Mouse (Mus musculus): ENCODE measurements at regions not wholly inside any gene's neighbourhood (a gene's known extent, or its start where the extent isn't known, plus 50 kb on each side); places are given as distances from the start of the nearest gene placed in this dataset.

GRCm38 (mm10) chr12:16046643-16047042 lies 229.9 kb upstream of the Trib2 start:
- ATAC-seq = no peak

GRCm38 (mm10) chr12:16045791-16046494 lies 229.2 kb upstream of the Trib2 start:
- ATAC-seq (no peak), DNase-seq (ENCODE audit: low spot score) (no peak)
- no peaks in the 10 kb centered on the region for H3K27me3 ChIP-seq (ENCODE audit: insufficient read depth, low read length)
- TF ChIP-seq CTCF (IDR thresholded peaks at IDR 0.05; ENCODE audit: low read depth) = no peak
- 55% methylated on average over 5 of the region's 5 CpGs for WGBS
- H3K4me3 ChIP-seq (ENCODE audit: low read length) = no peak overlapping the region
- no peak overlapping the region for H3K27ac ChIP-seq
- no peaks in the 10 kb centered on the region for H3K9me3 ChIP-seq (ENCODE audit: low read length)
- no peak overlapping the region for H3K9ac ChIP-seq (replicated peaks; ENCODE audit: low read length)
- no peak overlapping the region for H3K4me2 ChIP-seq (ENCODE audit: low read depth, low read length)
- H3K36me3 ChIP-seq (ENCODE audit: insufficient read depth, low read length) = no peaks in the 10 kb centered on the region
- no peaks in the 10 kb centered on the region for H3K4me1 ChIP-seq (ENCODE audit: insufficient read depth, low read length)

More at GRCm38 (mm10) chr12:16046643-16047042, 229.9 kb upstream of the Trib2 start:
- Histone ChIP-seq H3K9ac (replicated peaks; ENCODE audit: low read length) (no peak overlapping the region), H3K4me3 (ENCODE audit: low read length) (no peak overlapping the region), H3K36me3 (ENCODE audit: insufficient read depth, low read length) (no peaks in the 10 kb centered on the region), H3K27ac (no peak overlapping the region), H3K9me3 (ENCODE audit: low read length) (no peaks in the 10 kb centered on the region), H3K27me3 (ENCODE audit: insufficient read depth, low read length) (no peaks in the 10 kb centered on the region), H3K4me2 (ENCODE audit: low read depth, low read length) (no peak overlapping the region), H3K4me1 (ENCODE audit: insufficient read depth, low read length) (no peaks in the 10 kb centered on the region)
- 75% methylated on average over 1 of the region's 1 CpGs for WGBS
- TF ChIP-seq CTCF (IDR thresholded peaks at IDR 0.05; ENCODE audit: low read depth) = no peak
- DNase-seq (ENCODE audit: low spot score) = no peak

DNA sequence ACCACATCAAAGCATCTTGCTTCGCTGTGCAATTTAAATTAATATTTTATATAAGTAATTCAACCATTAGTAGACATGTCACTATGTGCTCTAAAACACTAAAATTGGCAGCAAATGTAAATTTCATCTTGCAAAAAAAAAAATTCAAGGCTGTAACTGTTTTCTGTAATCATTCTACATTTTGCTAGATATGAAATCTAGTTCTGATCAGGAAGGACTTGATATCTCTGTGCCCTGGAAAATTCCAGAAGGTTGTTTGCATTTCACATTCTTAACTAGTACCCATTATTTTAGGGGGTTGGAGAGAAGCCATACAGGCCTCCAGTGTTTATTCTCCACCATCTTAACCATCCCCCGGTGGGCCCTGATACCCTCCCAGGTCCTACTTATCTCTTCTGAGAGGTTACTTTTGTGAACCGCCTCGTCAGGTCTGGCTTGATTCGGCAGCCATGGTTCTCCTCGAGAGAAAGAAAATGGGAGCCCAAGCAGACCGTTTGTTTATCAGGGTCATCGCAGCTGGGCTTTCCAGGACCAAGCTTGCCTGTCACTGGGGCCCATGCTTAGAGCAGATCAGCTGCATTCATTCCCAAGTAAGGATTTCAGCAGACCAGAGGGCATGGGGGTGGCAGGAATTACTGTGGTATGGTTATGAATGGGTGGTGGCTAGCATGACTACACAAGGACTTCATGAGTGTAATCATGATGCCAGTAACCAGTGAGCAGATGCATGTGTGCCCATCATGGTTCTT lies 226.9 kb upstream of the Trib2 start:
- H3K4me1 ChIP-seq (ENCODE audit: insufficient read depth, low read length) = no peaks in the 10 kb centered on the region
- H3K4me2 ChIP-seq (ENCODE audit: low read depth, low read length) = no peak overlapping the region
- DNase-seq (ENCODE audit: low spot score) (no peak), ATAC-seq (no peak)
- H3K36me3 ChIP-seq (ENCODE audit: insufficient read depth, low read length) = no peaks in the 10 kb centered on the region
- no peaks in the 10 kb centered on the region for H3K27me3 ChIP-seq (ENCODE audit: insufficient read depth, low read length)
- WGBS = 91% methylated on average over 8 of the region's 8 CpGs
- no peak for TF ChIP-seq CTCF (IDR thresholded peaks at IDR 0.05; ENCODE audit: low read depth)
- no peaks in the 10 kb centered on the region for H3K9me3 ChIP-seq (ENCODE audit: low read length)
- no peak overlapping the region for H3K4me3 ChIP-seq (ENCODE audit: low read length)
- H3K9ac ChIP-seq (replicated peaks; ENCODE audit: low read length) = no peak overlapping the region
- H3K27ac ChIP-seq = no peak overlapping the region

GRCm38 (mm10) chr12:16042362-16042761 lies 225.6 kb upstream of the Trib2 start:
- no peak overlapping the region for H3K27ac ChIP-seq
- DNase-seq (ENCODE audit: low spot score) (no peak), ATAC-seq (no peak)
- H3K4me1 ChIP-seq (ENCODE audit: insufficient read depth, low read length) = no peaks in the 10 kb centered on the region
- TF ChIP-seq CTCF (IDR thresholded peaks at IDR 0.05; ENCODE audit: low read depth) = no peak
- no peaks in the 10 kb centered on the region for H3K27me3 ChIP-seq (ENCODE audit: insufficient read depth, low read length)
- H3K9me3 ChIP-seq (ENCODE audit: low read length) = no peaks in the 10 kb centered on the region
- H3K9ac ChIP-seq (replicated peaks; ENCODE audit: low read length) = no peak overlapping the region
- no peak overlapping the region for H3K4me2 ChIP-seq (ENCODE audit: low read depth, low read length)
- no peaks in the 10 kb centered on the region for H3K36me3 ChIP-seq (ENCODE audit: insufficient read depth, low read length)
- WGBS = 93% methylated on average over 1 of the region's 1 CpGs
- H3K4me3 ChIP-seq (ENCODE audit: low read length) = no peak overlapping the region

DNA sequence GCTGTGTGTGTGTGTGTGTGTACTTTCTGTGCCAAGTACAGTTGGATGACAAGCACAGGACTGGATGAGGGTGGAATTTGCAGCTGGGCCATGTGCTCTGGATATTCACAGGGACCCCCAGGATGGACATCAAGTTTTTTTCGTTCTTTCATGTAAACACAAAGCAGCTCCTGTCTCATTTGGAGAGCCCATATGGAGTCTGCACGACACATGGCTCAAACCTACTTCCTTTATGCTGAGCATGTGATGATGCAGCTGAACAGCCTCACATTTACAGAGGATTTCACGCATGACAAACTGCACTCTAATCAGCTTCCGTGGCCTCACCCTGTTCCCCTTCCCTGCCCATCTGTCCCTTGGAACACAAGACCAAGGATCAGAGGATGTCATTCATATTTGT lies 224.4 kb upstream of the Trib2 start:
- no peaks in the 10 kb centered on the region for H3K4me1 ChIP-seq (ENCODE audit: insufficient read depth, low read length)
- no peaks in the 10 kb centered on the region for H3K36me3 ChIP-seq (ENCODE audit: insufficient read depth, low read length)
- no peaks in the 10 kb centered on the region for H3K9me3 ChIP-seq (ENCODE audit: low read length)
- TF ChIP-seq CTCF (IDR thresholded peaks at IDR 0.05; ENCODE audit: low read depth) = no peak
- ATAC-seq = peak; percentile 53; the same call in 1 of the 2 replicates
- no peak overlapping the region for H3K4me3 ChIP-seq (ENCODE audit: low read length)
- no peak overlapping the region for H3K9ac ChIP-seq (replicated peaks; ENCODE audit: low read length)
- DNase-seq (ENCODE audit: low spot score) = peak; percentile 41
- H3K27ac ChIP-seq = no peak overlapping the region
- H3K27me3 ChIP-seq (ENCODE audit: insufficient read depth, low read length) = no peaks in the 10 kb centered on the region
- H3K4me2 ChIP-seq (ENCODE audit: low read depth, low read length) = no peak overlapping the region
- WGBS = 45% methylated on average over 4 of the region's 4 CpGs

DNA sequence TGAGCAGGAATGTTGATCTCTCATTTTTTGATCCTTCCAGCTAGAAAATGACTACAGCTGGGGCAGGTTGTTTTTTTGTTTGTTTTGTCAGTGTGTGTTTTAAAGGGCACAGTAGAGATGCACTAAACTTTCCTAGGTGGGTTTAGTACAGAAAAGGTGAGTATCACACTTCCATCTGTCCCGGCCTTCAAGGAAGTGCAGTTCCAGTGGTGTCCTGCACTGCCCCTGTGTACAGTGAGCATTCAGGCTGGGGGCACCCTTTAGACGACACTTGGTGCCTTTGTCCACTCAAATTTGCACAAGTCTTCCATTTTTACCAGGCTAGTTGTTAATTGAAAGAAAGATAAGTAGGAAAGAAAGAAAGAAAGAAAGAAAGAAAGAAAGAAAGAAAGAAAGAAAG lies 218.8 kb upstream of the Trib2 start:
- Histone ChIP-seq H3K4me2 (ENCODE audit: low read depth, low read length) (no peak overlapping the region), H3K36me3 (ENCODE audit: insufficient read depth, low read length) (no peaks in the 10 kb centered on the region), H3K9me3 (ENCODE audit: low read length) (no peaks in the 10 kb centered on the region), H3K4me3 (ENCODE audit: low read length) (no peak overlapping the region), H3K27me3 (ENCODE audit: insufficient read depth, low read length) (no peaks in the 10 kb centered on the region), H3K9ac (replicated peaks; ENCODE audit: low read length) (no peak overlapping the region), H3K27ac (no peak overlapping the region), H3K4me1 (ENCODE audit: insufficient read depth, low read length) (no peaks in the 10 kb centered on the region)
- TF ChIP-seq CTCF (IDR thresholded peaks at IDR 0.05; ENCODE audit: low read depth) = no peak
- ATAC-seq = no peak
- no peak for DNase-seq (ENCODE audit: low spot score)
- 53% methylated on average over 2 of the region's 2 CpGs for WGBS
